Mouse (Mus musculus) spleen, adult 2 months (tissue): ENCODE results near the gene Cemip2.

Experiments used
- CTCF ChIP-seq: fragments of 200-500 bp; IDR thresholded peaks from 2 replicates; pipeline ENCODE4 v1.5.1; 2011; ENCODE audit warnings: mild to moderate bottlenecking, inconsistent platforms; ENCODE audit not compliant: insufficient read depth, insufficient read length, insufficient replicate concordance; ENCODE audit errors: extremely low read depth
- POLR2A ChIP-seq: fragments of 200-500 bp; IDR thresholded peaks from 2 replicates; pipeline ENCODE4 v1.6.1; 2011; ENCODE audit warnings: low read depth, low read length, inconsistent platforms

- no peak for TF ChIP-seq CTCF
- TF ChIP-seq POLR2A = no peak
Observed at GRCm38 (mm10) chr19:21776671-21777070, 1.5 kb upstream of the Cemip2 start.
